Mouse (Mus musculus): ENCODE measurements around the gene Slc13a3. TPM values are rescaled to one million over a fixed set of nuclear protein-coding genes. Genes with fewer than 3 reads are reported as not detected.

The Slc13a3 gene
- polyA plus RNA-seq, 1 experiment from 2014 or later: 11.9 TPM

GRCm38 (mm10) chr2:165497706-165498275 lies 24.8 kb upstream of the Slc13a3 start:
- no peaks in the 10 kb centered on the region for H3K36me3 ChIP-seq (replicated peaks)
- H3K9ac ChIP-seq: no peak overlapping the region
- no peak overlapping the region for H3K4me2 ChIP-seq
- H3K4me1 ChIP-seq (replicated peaks): peaks cover 6% of the 10 kb centered on the region; the same call in 1 of the 2 replicates
- 45% methylated on average over 2 of the region's 2 CpGs for WGBS (ENCODE audit: insufficient replicate concordance)
- ATAC-seq (ENCODE audit: insufficient read depth): no peak
- H3K9me3 ChIP-seq (replicated peaks): no peaks in the 10 kb centered on the region
- no peak overlapping the region for H3K27ac ChIP-seq (replicated peaks)
- H3K4me3 ChIP-seq (replicated peaks): no peak overlapping the region
- peaks cover 3% of the 10 kb centered on the region; the same call in 1 of the 2 replicates for H3K27me3 ChIP-seq

DNA sequence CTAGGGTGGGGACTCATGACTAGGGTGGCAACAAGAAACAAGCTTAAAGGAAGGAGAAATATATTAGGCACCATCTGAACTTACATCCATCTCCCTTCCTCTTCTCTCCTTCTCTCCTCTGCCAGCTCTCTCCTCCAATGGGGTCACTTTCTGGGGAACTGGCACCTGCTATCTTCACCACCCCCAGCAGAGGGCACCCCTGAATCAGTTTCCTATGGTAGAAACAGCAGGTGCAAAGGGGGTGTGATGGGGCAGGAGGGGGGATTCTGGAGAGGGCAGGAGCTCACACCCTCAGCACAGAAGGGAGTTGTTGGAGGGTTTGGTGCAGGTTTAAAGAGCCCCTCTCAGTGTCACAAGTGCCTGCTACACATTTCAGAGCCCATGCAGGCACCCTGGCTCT lies 23.2 kb upstream of the Slc13a3 start:
- Histone ChIP-seq H3K9ac (no peak overlapping the region), H3K9me3 (replicated peaks) (no peaks in the 10 kb centered on the region), H3K4me1 (replicated peaks) (peaks cover 14% of the 10 kb centered on the region), H3K36me3 (replicated peaks) (no peaks in the 10 kb centered on the region), H3K27me3 (no peaks in the 10 kb centered on the region; the same call in 1 of the 2 replicates), H3K4me2 (no peak overlapping the region), H3K4me3 (replicated peaks) (no peak overlapping the region), H3K27ac (replicated peaks) (no peak overlapping the region)
- no peak for ATAC-seq (ENCODE audit: insufficient read depth)

GRCm38 (mm10) chr2:165494495-165494894 lies 21.5 kb upstream of the Slc13a3 start:
- 30% methylated on average over 2 of the region's 2 CpGs for WGBS (ENCODE audit: insufficient replicate concordance)
- Histone ChIP-seq H3K36me3 (replicated peaks) (peaks cover 13% of the 10 kb centered on the region; the same call in 1 of the 2 replicates), H3K27ac (replicated peaks) (no peak overlapping the region), H3K4me3 (replicated peaks) (no peak overlapping the region), H3K9ac (no peak overlapping the region), H3K27me3 (no peaks in the 10 kb centered on the region; the same call in 1 of the 2 replicates), H3K4me2 (no peak overlapping the region), H3K9me3 (replicated peaks) (no peaks in the 10 kb centered on the region), H3K4me1 (replicated peaks) (peaks cover 14% of the 10 kb centered on the region)
- ATAC-seq (ENCODE audit: insufficient read depth): no peak

DNA sequence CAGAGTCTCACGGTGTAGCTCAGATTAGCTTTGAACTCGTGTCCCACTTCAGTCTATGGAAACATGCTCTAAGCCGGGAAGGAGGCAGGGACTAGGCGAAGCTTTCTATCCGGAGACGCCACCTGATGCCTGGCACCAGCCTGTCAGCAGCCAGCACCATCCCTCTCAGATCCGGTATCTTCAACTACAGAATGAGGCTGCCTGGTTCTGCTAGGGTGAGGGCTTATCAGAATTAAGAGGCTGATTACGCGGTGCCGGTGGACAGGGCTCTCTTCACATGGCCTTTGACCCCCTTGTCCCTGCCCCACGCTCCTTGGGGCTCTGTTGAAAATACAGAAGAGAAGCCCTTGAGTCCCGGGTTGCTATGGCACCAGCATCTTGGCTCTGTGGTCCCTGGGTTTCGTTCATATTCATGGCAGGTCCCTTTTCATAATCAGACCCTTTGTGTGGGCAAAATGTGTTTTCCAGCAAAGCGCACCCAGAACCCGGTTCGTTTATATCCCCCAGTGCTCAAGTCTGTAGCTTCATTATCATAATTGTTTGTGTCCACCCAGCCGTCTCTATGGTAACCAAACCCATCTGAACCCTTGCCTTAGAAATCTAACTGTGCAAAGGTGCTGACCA lies 20.7 kb upstream of the Slc13a3 start:
- ATAC-seq (ENCODE audit: insufficient read depth): no peak
- no peaks in the 10 kb centered on the region; the same call in 1 of the 2 replicates for H3K27me3 ChIP-seq
- H3K9me3 ChIP-seq (replicated peaks): no peaks in the 10 kb centered on the region
- peaks cover 14% of the 10 kb centered on the region for H3K4me1 ChIP-seq (replicated peaks)
- H3K36me3 ChIP-seq (replicated peaks): peaks cover 18% of the 10 kb centered on the region; the same call in 1 of the 2 replicates
- H3K27ac ChIP-seq (replicated peaks): no peak overlapping the region
- H3K4me2 ChIP-seq: peak overlapping the region; percentile 72
- peak overlapping the region; percentile 68 for H3K4me3 ChIP-seq (replicated peaks)
- no peak overlapping the region for H3K9ac ChIP-seq
- 28% methylated on average over 17 of the region's 17 CpGs for WGBS (ENCODE audit: insufficient replicate concordance)

GRCm38 (mm10) chr2:165492648-165493553 lies 19.9 kb upstream of the Slc13a3 start, which contains the start of gene Trp53rka:
Trp53rka (minus strand) TSS chr2:165493324.
- Histone ChIP-seq H3K4me1 (replicated peaks) (peaks cover 14% of the 10 kb centered on the region), H3K9ac (peak within 1 kb of the TSS; percentile 58), H3K27ac (replicated peaks) (peak within 1 kb of the TSS; percentile 55; the same call in 1 of the 2 replicates), H3K27me3 (no peaks in the 10 kb centered on the region; the same call in 1 of the 2 replicates), H3K36me3 (replicated peaks) (peaks cover 18% of the 10 kb centered on the region; the same call in 1 of the 2 replicates), H3K4me3 (replicated peaks) (peak within 1 kb of the TSS; percentile 68), H3K9me3 (replicated peaks) (no peaks in the 10 kb centered on the region), H3K4me2 (peak within 1 kb of the TSS; percentile 72)
- ATAC-seq (ENCODE audit: insufficient read depth): peak; percentile 82
- under 1% methylated on average over 82 of the region's 84 CpGs for WGBS (ENCODE audit: insufficient replicate concordance)

- H3K4me3 ChIP-seq (replicated peaks): no peak overlapping the region
- no peak for ATAC-seq (ENCODE audit: insufficient read depth)
- 15% methylated on average over 8 of the region's 8 CpGs for WGBS (ENCODE audit: insufficient replicate concordance)
Measured at GRCm38 (mm10) chr2:165486881-165487535, 14.0 kb upstream of the Slc13a3 start.

GRCm38 (mm10) chr2:165486401-165486800 lies 13.4 kb upstream of the Slc13a3 start:
- ATAC-seq (ENCODE audit: insufficient read depth): no peak
- Histone ChIP-seq H3K4me3 (replicated peaks) (no peak overlapping the region), H3K9me3 (replicated peaks) (no peaks in the 10 kb centered on the region), H3K4me1 (replicated peaks) (0 out of 2 replicates have a peak, but pooled peaks cover 6% of the 10 kb centered on the region), H3K36me3 (replicated peaks) (peaks cover 18% of the 10 kb centered on the region; the same call in 1 of the 2 replicates), H3K4me2 (no peak overlapping the region), H3K27me3 (no peaks in the 10 kb centered on the region), H3K9ac (no peak overlapping the region), H3K27ac (replicated peaks) (no peak overlapping the region)
- 62% methylated on average over 5 of the region's 5 CpGs for WGBS (ENCODE audit: insufficient replicate concordance)

More at GRCm38 (mm10) chr2:165486881-165487535, 14.0 kb upstream of the Slc13a3 start:
- peaks cover 7% of the 10 kb centered on the region for H3K4me1 ChIP-seq (replicated peaks)
- peaks cover 18% of the 10 kb centered on the region; the same call in 1 of the 2 replicates for H3K36me3 ChIP-seq (replicated peaks)
- no peak overlapping the region for H3K4me2 ChIP-seq
- H3K9me3 ChIP-seq (replicated peaks): no peaks in the 10 kb centered on the region
- no peak overlapping the region for H3K9ac ChIP-seq
- no peaks in the 10 kb centered on the region for H3K27me3 ChIP-seq
- H3K27ac ChIP-seq (replicated peaks): no peak overlapping the region

- 0 out of 2 replicates have a peak, but pooled peaks cover 6% of the 10 kb centered on the region for H3K4me1 ChIP-seq (replicated peaks)
- no peaks in the 10 kb centered on the region for H3K27me3 ChIP-seq
- H3K9me3 ChIP-seq (replicated peaks): no peaks in the 10 kb centered on the region
- H3K9ac ChIP-seq: no peak overlapping the region
- H3K4me3 ChIP-seq (replicated peaks): no peak overlapping the region
- H3K4me2 ChIP-seq: no peak overlapping the region
- H3K27ac ChIP-seq (replicated peaks): no peak overlapping the region
- 56% methylated on average over 3 of the region's 3 CpGs for WGBS (ENCODE audit: insufficient replicate concordance)
- H3K36me3 ChIP-seq (replicated peaks): peaks cover 18% of the 10 kb centered on the region; the same call in 1 of the 2 replicates
- no peak for ATAC-seq (ENCODE audit: insufficient read depth)
Measured at GRCm38 (mm10) chr2:165485826-165486225, 12.8 kb upstream of the Slc13a3 start.

- H3K4me3 ChIP-seq (replicated peaks): no peak overlapping the region
- H3K9me3 ChIP-seq (replicated peaks): no peaks in the 10 kb centered on the region
- 54% methylated on average over 6 of the region's 6 CpGs for WGBS (ENCODE audit: insufficient replicate concordance)
- 0 out of 2 replicates have a peak, but pooled peaks cover 2% of the 10 kb centered on the region for H3K36me3 ChIP-seq (replicated peaks)
- no peak overlapping the region for H3K4me2 ChIP-seq
- no peaks in the 10 kb centered on the region for H3K27me3 ChIP-seq
- H3K4me1 ChIP-seq (replicated peaks): 0 out of 2 replicates have a peak, but pooled peaks cover 6% of the 10 kb centered on the region
- no peak overlapping the region for H3K27ac ChIP-seq (replicated peaks)
- no peak for ATAC-seq (ENCODE audit: insufficient read depth)
- H3K9ac ChIP-seq: no peak overlapping the region
Measured at GRCm38 (mm10) chr2:165484152-165484551, 11.1 kb upstream of the Slc13a3 start.

DNA sequence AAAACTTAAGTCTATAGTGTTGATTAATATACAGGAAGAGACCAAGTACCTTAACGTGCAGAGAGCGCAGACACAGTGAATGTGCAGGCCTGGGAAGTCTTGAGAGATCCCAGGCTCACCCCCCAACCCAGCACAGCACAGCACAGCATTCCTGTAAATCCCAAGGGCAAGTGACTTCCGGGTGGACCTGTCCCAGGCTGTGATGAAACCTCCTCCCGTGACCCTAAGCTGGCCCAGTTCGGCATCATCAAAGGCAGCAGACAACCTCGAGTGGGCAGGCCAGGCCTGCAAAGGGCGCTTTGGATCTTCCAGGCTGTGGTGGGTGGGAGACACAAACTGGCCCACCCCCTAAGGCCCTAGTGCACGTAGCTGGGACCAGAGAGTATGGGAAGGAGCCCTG lies 9.0 kb upstream of the Slc13a3 start:
- ATAC-seq (ENCODE audit: insufficient read depth): no peak
- no peaks in the 10 kb centered on the region for H3K27me3 ChIP-seq
- 55% methylated on average over 8 of the region's 8 CpGs for WGBS (ENCODE audit: insufficient replicate concordance)

More for the DNA sequence above, 9.0 kb upstream of the Slc13a3 start:
- Histone ChIP-seq H3K4me2 (no peak overlapping the region), H3K36me3 (replicated peaks) (no peaks in the 10 kb centered on the region), H3K4me1 (replicated peaks) (0 out of 2 replicates have a peak, but pooled peaks cover 6% of the 10 kb centered on the region), H3K9me3 (replicated peaks) (no peaks in the 10 kb centered on the region), H3K9ac (no peak overlapping the region), H3K27ac (replicated peaks) (no peak overlapping the region), H3K4me3 (replicated peaks) (no peak overlapping the region)

Data from liver, embryonic 15.5 days (tissue).